Mouse (Mus musculus): ENCODE measurements at regions not wholly inside any gene's neighbourhood (a gene's known extent, or its start where the extent isn't known, plus 50 kb on each side); places are given as distances from the start of the nearest gene placed in this dataset.

- no peak for DNase-seq (ENCODE audit: low spot score)
These were observed 201.8 kb upstream of the Gm11042 start for GRCm38 (mm10) chr12:74518032-74518431.

GRCm38 (mm10) chr12:74516527-74516926, 200.3 kb upstream of the Gm11042 start:
- peak; percentile 38 for DNase-seq (ENCODE audit: low spot score)

- DNase-seq (ENCODE audit: low spot score), result no peak
These were observed 186.6 kb upstream of the Gm11042 start for GRCm38 (mm10) chr12:74502791-74503190.

- no peak for DNase-seq (ENCODE audit: low spot score)
These were observed 161.4 kb upstream of the Gm11042 start for GRCm38 (mm10) chr12:74477619-74478018.

- no peak for DNase-seq (ENCODE audit: low spot score)
These were observed 158.5 kb upstream of the Gm11042 start for GRCm38 (mm10) chr12:74474741-74475140.

- DNase-seq (ENCODE audit: low spot score), result peak; percentile 49
These were observed 142.3 kb upstream of the Gm11042 start for GRCm38 (mm10) chr12:74458521-74458920.

- DNase-seq (ENCODE audit: low spot score), result no peak
These were observed 136.3 kb upstream of the Gm11042 start for GRCm38 (mm10) chr12:74452375-74453090.

GRCm38 (mm10) chr12:74448248-74448647, 132.1 kb upstream of the Gm11042 start:
- DNase-seq (ENCODE audit: low spot score), result no peak

- DNase-seq (ENCODE audit: low spot score), result no peak
These were observed 118.7 kb upstream of the Gm11042 start for GRCm38 (mm10) chr12:74434874-74435273.

GRCm38 (mm10) chr12:74414738-74415137, 98.5 kb upstream of the Gm11042 start:
- DNase-seq (ENCODE audit: low spot score), result no peak

GRCm38 (mm10) chr12:74410511-74410910, 94.3 kb upstream of the Gm11042 start:
- DNase-seq (ENCODE audit: low spot score), result no peak

GRCm38 (mm10) chr12:74407591-74408095, 91.4 kb upstream of the Gm11042 start:
- DNase-seq (ENCODE audit: low spot score), result no peak

GRCm38 (mm10) chr12:74389811-74390210, 73.6 kb upstream of the Gm11042 start:
- DNase-seq (ENCODE audit: low spot score), result no peak
